Mouse (Mus musculus) retina, postnatal 7 days (tissue): ENCODE data around the gene Fbxo6.
"Not testable (repeated sequence)": the region's sequence is repeated elsewhere in the genome, so short reads cannot be mapped to it uniquely, and the experiment has no call there.

Experiments
- DNase-seq: peaks from one replicate; pipeline ENCODE4 v3.0.0-alpha.2; 2012; ENCODE audit warnings: low read depth, low spot score

Fbxo6 gene

DNA sequence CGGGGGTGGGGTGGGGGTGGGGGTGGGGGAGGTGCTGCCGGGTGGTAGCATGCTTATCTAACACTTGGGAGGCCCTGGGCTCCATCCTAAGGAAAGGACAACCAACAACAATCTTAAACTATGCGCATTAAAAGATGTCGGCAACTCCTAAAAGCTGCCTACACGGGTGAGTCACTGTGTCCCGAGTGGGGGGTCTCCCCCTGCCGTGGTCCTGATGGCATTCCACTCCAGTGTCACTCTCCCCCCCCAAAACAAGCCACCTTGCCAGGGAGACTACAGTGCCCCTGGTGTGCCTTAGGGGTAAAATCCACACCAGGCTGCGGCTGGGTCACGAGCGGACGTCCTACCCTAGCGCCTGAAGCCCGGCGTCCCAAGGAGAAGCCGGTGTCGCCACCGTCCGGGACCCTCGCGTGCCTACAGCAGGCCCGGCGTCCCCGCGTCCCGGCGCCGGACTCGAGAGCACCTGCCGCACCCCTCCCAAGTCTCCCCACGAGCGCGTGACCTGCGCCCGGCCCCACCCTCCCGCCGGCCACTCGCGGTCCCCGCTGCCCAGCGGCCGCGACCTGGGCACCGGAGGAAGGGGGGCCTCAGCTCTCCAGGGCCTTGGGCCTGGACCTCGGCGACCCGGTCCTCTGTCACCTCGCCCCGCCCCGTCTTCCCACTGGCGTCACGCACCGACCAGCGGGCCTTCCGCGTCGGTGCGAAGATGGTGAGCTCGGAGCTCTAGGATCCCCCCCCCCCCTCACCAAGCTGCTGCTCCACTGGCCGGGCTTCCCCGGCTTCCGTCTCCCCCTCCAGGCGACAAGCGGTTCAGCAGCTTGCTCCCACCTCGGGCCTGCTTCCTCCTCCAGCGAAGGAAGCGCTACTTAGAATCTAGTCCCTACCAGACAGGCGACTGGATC lies at the start of gene Fbxo6:
Fbxo6 (minus strand) TSS at position 874 of the 902 bp plus-strand sequence.
- peak; percentile 82 for DNase-seq

DNA sequence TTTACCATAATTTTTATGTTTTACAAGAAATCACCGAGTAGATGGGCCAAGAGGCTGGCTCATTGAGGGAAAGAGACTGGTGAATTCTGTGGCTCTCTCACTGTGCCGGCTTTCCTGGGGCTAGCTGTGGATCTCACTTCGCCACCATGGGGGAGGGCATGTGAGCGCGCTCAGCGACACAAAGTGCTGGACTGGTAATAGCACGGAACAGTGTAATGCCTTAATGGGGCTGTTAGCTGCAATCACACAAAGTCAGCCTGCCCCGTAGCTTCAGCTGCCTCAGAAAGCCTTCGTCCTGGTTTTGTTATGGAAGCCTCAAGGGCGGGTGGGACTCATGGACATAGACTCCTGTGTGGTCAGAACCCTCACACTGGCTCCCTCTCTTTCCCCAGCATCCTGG lies 46.8 kb upstream of the Fbxo6 start:
- DNase-seq = no peak

DNA sequence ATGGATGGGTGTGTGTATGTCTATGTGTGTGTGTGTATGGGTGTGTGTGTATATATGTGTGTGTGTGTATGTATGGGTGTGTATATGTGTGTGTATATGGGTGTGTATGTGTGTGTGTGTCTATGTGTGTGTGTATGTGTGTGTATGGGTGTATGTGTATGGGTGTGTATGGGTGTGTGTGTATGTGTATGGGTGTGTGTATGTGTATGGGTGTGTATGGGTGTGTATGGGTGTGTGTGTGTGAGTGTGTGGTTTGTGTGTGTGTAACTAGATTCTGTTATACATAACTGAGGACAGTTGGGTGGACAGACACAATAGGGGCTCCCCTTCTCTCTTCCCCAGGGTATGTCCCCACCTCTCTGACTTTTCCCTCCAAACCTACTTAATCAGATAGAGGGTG lies 42.5 kb upstream of the Fbxo6 start:
- no peak for DNase-seq

DNA sequence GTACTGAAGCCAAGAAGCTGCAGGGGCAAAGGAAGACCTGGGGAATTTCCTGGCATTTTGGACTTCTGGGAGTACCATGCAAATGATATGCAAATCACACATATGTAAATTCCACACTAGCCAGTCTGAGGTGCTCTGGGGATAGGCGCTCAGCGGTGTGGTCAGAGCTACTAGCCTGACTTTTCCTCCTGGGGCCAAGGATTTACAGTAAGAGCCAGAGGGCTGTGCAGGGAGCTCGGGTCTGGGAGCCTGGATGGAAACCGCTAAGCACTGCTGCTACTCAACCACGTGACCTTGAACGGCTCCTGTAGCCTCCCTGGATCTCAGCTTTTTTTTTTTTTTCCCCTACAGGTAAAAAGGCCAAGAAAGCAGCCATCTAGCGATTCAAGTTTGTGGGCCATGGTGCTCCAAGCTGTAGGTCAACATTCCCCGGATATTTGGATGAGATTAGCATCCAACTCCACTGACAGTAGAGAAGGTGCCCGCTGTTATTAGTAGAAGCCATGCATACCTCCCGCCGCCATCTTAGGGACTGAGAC lies 40.8 kb upstream of the Fbxo6 start:
- DNase-seq = no peak

DNA sequence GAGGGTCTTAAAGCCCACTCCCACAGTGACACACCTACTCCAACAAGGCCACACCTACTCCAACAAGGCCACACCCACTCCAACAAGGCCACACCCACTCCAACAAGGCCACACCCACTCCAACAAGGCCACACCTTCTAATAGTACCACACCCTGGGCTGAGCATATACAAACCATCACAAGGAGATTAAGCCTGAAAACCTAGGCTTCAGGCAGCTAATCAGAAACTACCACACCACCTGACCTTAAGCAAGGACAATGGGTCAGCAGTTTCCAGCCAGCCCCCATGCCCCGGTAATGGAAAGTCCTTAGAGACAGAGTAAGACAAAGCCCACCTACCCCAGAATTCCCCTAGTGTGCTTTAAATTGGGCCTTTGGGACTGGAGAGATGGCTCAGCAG lies 36.8 kb upstream of the Fbxo6 start:
- not testable (repeated sequence) for DNase-seq

GRCm38 (mm10) chr4:148185819-148186218 lies 33.9 kb upstream of the Fbxo6 start:
- no peak for DNase-seq

DNA sequence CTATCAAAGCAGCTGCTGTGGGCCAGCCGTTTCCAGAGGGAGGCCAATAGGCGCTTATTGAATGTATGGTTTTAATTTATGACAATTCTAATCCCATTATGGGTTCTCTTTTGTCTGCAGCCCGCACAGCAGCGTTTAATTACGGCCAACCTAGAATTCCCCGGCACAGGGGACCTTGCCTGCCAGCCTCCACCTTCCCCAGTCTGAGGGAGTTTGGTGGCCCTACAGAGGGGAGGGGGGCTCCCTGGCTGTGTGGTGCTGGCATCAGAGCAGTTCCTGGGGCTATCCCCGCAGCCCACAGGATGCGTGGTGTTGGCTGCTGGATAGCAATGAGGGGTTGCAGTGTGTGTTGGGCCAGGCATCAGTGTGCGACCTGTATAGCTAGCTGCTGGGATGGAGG lies 32.6 kb upstream of the Fbxo6 start:
- no peak for DNase-seq

DNA sequence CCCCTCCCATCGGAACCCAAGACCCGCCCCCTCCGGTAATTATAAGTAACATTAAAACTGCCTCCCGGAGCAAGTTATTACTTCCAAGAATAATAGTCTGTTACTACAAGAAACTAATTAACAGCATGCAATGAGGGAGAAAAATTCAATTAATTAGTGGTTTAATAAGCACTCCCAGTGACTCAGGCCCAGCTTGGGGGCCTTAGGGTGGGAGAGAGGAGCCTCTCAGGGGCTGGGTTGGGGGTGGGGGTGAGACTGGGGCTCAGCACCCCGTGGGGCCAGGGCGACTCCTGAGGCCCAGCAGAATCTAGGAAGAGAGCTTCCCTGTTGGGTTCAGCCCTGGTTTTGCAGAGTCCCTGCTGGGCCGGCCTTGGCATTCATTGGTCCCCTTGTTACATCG lies 30.4 kb upstream of the Fbxo6 start:
- no peak for DNase-seq

GRCm38 (mm10) chr4:148181483-148181882 lies 29.5 kb upstream of the Fbxo6 start:
- DNase-seq = no peak

DNA sequence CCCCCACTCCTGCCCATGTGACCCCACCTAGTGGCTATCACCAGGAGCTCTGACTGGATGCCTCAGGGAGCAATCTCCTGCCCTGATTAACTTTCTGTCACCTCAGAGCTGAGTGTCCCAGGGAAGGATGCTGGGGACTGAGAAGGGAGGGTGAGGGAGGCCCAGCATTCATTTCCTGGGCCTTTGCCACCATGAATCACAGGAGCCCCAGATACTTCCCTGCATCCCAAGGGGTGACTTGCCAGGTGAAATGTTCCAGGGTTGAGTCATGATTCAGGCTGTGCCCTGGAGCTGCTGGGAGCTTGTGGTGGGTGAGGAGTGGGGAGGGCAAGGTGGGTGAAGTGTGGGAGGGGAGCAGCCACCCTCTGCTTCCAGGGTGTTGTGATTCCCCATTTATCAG lies 25.8 kb upstream of the Fbxo6 start:
- no peak for DNase-seq

- DNase-seq = not testable (repeated sequence)
Measured at GRCm38 (mm10) chr4:148176603-148177002, 24.7 kb upstream of the Fbxo6 start.

DNA sequence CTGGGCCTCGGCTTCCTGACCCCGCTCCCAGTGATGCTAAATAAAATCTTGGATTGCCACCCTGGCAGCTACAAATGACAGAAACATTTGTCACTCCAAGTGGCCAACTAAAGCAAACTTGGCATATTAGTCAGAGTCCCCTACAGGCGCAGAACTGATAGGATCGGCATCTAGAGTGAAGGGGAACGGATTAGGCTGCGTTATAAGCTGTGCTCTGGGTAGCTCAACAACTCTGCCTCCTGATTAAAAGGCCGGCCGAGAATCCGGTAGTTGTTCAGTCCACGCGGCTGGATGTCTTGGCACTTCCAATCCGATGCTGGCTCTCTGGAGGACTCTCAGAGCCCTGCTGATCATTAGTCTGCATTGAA lies 22.5 kb upstream of the Fbxo6 start:
- DNase-seq = no peak

DNA sequence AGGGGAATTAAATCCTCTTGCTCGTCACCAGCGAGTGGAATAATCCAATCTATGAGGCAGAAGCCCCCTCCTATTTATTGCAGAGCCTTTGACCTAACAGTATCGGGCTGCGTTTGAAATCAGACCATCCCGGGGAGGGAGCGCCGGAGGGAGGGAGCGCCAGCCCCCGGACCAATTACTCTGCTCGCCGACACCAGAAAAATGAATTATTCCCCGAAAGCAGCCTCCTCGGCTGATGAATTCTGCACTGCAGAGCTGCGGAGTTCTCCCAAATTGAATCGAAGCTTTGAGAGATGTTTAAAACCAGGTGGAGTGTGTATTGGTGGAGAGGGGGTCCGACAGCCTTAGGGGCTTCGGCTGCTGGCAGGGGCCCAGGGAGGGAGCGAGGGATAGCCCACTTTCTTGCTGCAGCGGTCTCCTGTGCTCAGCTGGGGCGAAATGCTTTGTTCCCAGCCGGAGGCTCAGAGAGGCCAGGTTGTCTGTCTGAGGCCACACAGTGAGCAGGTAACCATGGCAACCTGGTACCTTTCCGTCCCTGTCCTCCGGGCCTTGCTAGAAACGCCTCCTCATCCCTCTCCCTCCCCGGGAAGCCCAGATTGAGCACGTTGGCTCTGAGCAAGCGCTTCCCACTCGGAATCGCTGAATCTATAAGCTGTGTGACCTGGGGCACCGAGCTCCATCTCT lies 22.0 kb upstream of the Fbxo6 start:
- no peak for DNase-seq

- DNase-seq = peak; percentile 82
Measured at GRCm38 (mm10) chr4:148171261-148171660, 19.3 kb upstream of the Fbxo6 start.

GRCm38 (mm10) chr4:148170842-148171241 lies 18.9 kb upstream of the Fbxo6 start:
- DNase-seq = peak; percentile 50

DNA sequence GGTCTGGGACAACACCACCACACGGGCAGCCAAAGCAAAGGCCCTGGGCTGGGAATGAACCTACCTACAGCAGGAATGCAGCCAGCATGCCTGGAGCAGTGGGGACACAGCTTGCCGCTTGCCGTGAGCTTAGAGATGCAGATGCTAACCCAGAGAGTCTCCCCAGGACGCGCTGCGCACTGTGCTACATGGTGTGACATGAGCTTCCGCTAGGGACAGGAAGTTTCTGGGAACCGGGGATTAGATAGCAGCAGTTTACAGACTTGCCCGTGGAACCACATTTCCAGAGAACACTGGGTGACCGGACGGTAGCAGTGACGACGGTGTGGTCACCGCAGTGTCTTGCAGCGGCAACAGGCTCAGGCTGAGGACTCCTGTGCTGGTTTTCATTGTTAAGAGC lies 17.6 kb upstream of the Fbxo6 start:
- DNase-seq = no peak

GRCm38 (mm10) chr4:148168287-148168686 lies 16.3 kb upstream of the Fbxo6 start:
- peak; percentile 56 for DNase-seq

DNA sequence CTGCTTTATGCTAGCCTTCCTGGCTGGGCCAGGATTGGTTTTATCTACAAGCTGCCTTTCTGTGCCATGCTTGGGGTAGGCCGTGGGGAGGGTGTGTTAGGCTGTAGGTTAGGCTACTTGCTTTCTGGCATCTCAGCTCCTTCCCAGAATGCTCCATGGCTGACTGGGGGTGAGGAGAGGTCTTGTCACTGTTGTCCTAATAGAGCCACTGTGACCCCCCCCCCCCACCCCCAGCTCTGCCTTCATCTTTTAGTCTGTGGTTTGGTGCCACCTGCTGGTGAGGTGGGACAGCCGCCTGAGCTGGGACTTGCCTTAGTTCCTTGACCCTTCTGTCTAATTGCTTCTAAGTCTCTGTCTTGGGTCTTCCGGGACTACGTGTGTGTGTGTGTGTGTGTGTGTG lies 15.0 kb upstream of the Fbxo6 start:
- DNase-seq = peak; percentile 72

GRCm38 (mm10) chr4:148166431-148166830 lies 14.5 kb upstream of the Fbxo6 start:
- DNase-seq = no peak

DNA sequence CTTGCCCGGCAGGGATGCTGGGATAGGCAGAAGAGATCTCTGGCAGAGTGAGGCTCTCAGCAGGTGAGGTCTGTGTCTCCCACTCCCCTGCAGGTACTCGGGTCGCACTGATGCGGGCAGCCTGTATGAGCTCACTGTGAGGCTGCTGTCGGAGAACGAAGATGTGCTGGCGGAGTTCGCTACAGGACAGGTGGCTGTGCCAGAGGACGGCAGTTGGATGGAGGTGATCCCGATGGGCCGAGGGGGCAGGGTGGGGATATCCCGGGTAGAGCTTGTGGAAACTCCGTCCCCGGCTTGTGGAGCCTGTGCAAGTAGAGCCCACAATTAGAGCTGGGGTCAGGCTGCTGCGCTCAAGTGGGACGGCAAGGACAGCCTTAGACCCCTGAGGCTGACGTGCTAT lies 13.6 kb upstream of the Fbxo6 start:
- DNase-seq = no peak

DNA sequence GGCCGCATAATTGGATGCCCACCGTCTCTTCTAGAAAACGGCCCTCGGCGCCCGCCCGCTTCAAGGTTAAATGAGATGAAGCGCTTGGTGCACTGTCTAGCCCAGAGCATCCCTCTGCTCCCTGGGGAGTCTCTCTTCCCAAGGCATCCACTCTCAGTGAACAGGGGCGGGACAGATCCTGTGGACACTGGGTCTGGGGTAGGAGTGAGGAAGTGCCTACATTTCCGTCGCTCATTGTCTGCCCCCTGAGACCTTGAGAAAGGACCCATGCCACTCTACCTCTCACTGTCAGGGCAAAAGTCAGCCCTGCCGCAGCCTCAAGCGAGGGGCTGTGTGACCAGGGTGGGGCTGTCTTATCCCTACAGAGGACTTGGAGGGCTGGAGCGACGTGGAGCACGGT lies 12.5 kb upstream of the Fbxo6 start:
- no peak for DNase-seq

DNA sequence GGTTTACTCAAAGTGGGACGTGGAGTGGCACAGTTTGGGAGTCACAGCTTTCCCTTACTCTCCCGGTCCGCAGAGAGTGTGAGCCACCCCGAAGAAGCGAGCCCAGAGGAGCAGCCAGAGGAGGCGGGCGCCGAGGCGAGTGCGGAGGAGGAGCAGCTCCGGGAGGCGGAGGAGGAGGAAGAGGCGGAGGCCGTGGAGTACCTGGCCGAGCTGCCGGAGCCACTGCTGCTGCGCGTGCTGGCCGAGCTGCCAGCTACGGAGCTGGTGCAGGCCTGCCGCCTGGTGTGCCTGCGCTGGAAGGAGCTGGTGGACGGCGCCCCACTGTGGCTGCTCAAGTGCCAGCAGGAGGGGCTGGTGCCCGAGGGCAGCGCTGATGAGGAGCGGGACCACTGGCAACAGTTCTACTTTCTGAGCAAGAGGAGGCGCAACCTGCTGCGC lies 12.1 kb upstream of the Fbxo6 start:
- DNase-seq = peak; percentile 63
